Mouse (Mus musculus) intestine, embryonic 14.5 days (tissue): ENCODE results near the gene Agt. TPM values are rescaled to one million over a fixed set of nuclear protein-coding genes. Genes with fewer than 3 reads are reported as not detected.

Source experiments
- ATAC-seq: fragments of 200-750 bp; cut with Nextera tagmentation; replicated peaks from 2 replicates; pipeline ENCODE4 v1.8.0; 2017; ENCODE audit warnings: low read depth, moderate number of reproducible peaks, moderate TSS enrichment, moderate library complexity; ENCODE audit not compliant: low FRiP score, low TSS enrichment
- DNase-seq: peaks from one replicate; pipeline ENCODE4 v3.0.0-alpha.2; 2018; ENCODE audit warnings: low spot score
- H3K27ac ChIP-seq: fragments of 300-500 bp; sonication (generic); 2 replicates; pipeline ENCODE4 v1.5.1; 2014; ENCODE audit warnings: low read depth, mild to moderate bottlenecking, control low read depth
- H3K27me3 ChIP-seq: fragments of 300-500 bp; sonication (generic); replicated peaks from 2 replicates; pipeline ENCODE4 v1.6.1; 2014; ENCODE audit warnings: low read length, control low read depth; ENCODE audit not compliant: control insufficient read depth, insufficient read depth
- H3K36me3 ChIP-seq: fragments of 300-500 bp; sonication (generic); 2 replicates; pipeline ENCODE4 v1.6.1; 2014; ENCODE audit warnings: low read length, control low read depth; ENCODE audit not compliant: control insufficient read depth, insufficient read depth
- H3K4me1 ChIP-seq: fragments of 300-500 bp; sonication (generic); replicated peaks from 2 replicates; pipeline ENCODE4 v1.6.1; 2014; ENCODE audit warnings: low read length, control low read depth, mixed read lengths; ENCODE audit not compliant: control insufficient read depth, insufficient read depth
- H3K4me2 ChIP-seq: fragments of 300-500 bp; sonication (generic); 2 replicates; pipeline ENCODE4 v1.6.1; 2014; ENCODE audit warnings: low read length
- H3K4me3 ChIP-seq: fragments of 300-500 bp; sonication (generic); 2 replicates; pipeline ENCODE4 v1.5.1; 2014; ENCODE audit warnings: low read depth, low read length, control low read depth, mixed read lengths
- H3K9ac ChIP-seq: fragments of 300-500 bp; sonication (generic); 2 replicates; pipeline ENCODE4 v1.6.1; 2014; ENCODE audit warnings: mild to moderate bottlenecking, low read length
- H3K9me3 ChIP-seq: fragments of 300-500 bp; sonication (generic); 2 replicates; pipeline ENCODE4 v1.6.1; 2016; ENCODE audit warnings: low read length, control low read depth; ENCODE audit not compliant: control insufficient read depth
- WGBS: fragments of 180-500 bp; shearing (Covaris S2); extraction: QIAGEN DNeasy Blood & Tissue Kit; methylation state at CpG from one replicate; pipeline ENCODE4 v1.1.7; 2014; 5-methylcytosine and 5-hydroxymethylcytosine counted together
- polyA plus RNA-seq: library from polyadenylated mRNA; unstranded; fragments of >200 nt; fragmentation: Nextera tagmentation; extraction: Ambion mirVana; gene quantifications from 2 replicates; pipeline ENCODE4 v1.2.1, GENCODE M21; 2014

Gene Agt
- polyA plus RNA-seq, 1 experiment from 2014 or later = 2.7 TPM

DNA sequence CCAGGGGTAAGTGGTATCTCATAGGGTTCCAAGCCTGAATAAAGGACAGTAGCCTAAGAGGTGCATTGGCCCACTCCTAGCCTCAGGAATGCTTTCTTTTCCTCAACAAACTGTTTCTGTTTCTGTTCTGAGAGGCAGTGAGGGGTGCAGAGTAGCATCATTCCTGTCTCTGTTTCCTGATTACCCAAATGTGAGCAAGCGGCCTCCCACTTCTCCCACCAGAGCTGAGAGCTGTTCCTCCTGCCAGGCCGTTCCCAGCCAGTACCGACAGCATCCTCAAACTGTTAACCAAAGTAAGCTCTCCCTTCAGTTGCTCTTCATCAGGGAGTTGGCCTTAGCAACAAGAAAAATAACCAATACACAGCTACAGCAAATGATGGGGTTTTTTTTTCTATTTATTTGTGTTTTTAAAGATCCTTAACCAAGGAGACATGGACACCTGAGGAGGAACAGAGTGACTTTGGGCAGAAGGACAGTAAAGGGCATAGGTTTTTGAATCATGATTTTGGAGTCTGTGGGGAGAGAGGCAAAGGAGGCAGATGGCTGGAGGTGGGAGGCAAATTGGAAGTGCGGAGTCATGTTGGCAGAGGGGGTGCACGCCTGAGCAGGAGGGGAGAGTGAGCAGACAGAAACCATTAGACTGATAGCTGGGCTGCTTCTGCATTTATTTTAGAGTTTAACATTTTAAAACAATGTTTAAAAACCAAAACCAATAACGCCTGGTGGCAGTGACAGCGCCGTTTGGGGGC, 61.8 kb downstream of the Agt start:
- no peaks in the 10 kb centered on the region for H3K9me3 ChIP-seq
- no peaks in the 10 kb centered on the region for H3K4me1 ChIP-seq
- DNase-seq (no peak), ATAC-seq (no peak)
- H3K36me3 ChIP-seq = no peaks in the 10 kb centered on the region
- H3K4me3 ChIP-seq = no peak overlapping the region
- no peak overlapping the region for H3K4me2 ChIP-seq
- H3K27me3 ChIP-seq = no peaks in the 10 kb centered on the region
- no peak overlapping the region for H3K27ac ChIP-seq
- WGBS = 74% methylated on average over 8 of the region's 8 CpGs
- H3K9ac ChIP-seq = no peak overlapping the region

Other genes with a start within 250 kb of the Agt start
- 3.5 and 3.9 TPM in 2 replicates for gene Pgbd5, start 130.0 kb downstream of the Agt start, polyA plus RNA-seq
- gene Cog2, start 48.9 kb downstream of the Agt start, polyA plus RNA-seq = 35.3 and 38.2 TPM in 2 replicates
- gene Capn9, start 6.4 kb upstream of the Agt start, polyA plus RNA-seq = 0.15 TPM in 1 of 2 replicates, not detected in the other
- 37.6 and 38.1 TPM in 2 replicates for gene 2310022B05Rik, start 93.7 kb upstream of the Agt start, polyA plus RNA-seq
- gene Ttc13, start 152.3 kb upstream of the Agt start, polyA plus RNA-seq = 45.9 and 50.0 TPM in 2 replicates
- 24.1 and 25.7 TPM in 2 replicates for gene Arv1, start 152.4 kb upstream of the Agt start, polyA plus RNA-seq
- gene Fam89a, start 182.1 kb upstream of the Agt start, polyA plus RNA-seq = 6.5 and 6.9 TPM in 2 replicates
- 0.78 and 1.2 TPM in 2 replicates for gene Trim67, start 223.4 kb upstream of the Agt start, polyA plus RNA-seq